Mouse (Mus musculus) mouse trophoblast stem cell (cell line): ENCODE results near the gene Nup214.

Experiments used
- in situ Hi-C, 2 experiments: fragments of 300-500 bp; cut with MseI, MboI; formaldehyde crosslinking; loops; 2 replicates in 1 of 2; 3 replicates in 1 of 2; pipeline ENCODE4 v1.15.1; 2025

Gene Nup214

GRCm38 (mm10) chr2:32068811-32069607 is 94.8 kb downstream of the Nup214 start:
- in situ Hi-C loops: no loop called here

- in situ Hi-C loops: no loop called here
Observed at GRCm38 (mm10) chr2:32070747-32071146, 96.5 kb downstream of the Nup214 start.

GRCm38 (mm10) chr2:32074404-32074803 is 100.2 kb downstream of the Nup214 start:
- in situ Hi-C loops: no loop called here

GRCm38 (mm10) chr2:32075368-32075767 is 101.1 kb downstream of the Nup214 start:
- in situ Hi-C loops: no loop called here

- in situ Hi-C loops: no loop called here
Observed at GRCm38 (mm10) chr2:32077744-32078143, 103.5 kb downstream of the Nup214 start.

GRCm38 (mm10) chr2:32078522-32078921 is 104.3 kb downstream of the Nup214 start:
- in situ Hi-C loops: no loop called here

- in situ Hi-C loops: no loop called here
Observed at GRCm38 (mm10) chr2:32079191-32079725, 105.0 kb downstream of the Nup214 start.

GRCm38 (mm10) chr2:32080681-32081080 is 106.4 kb downstream of the Nup214 start:
- in situ Hi-C loops: no loop called here

- in situ Hi-C loops: no loop called here
Observed at GRCm38 (mm10) chr2:32081296-32081929, 107.2 kb downstream of the Nup214 start.

GRCm38 (mm10) chr2:32082229-32082628 is 108.0 kb downstream of the Nup214 start:
- in situ Hi-C loops: no loop called here

GRCm38 (mm10) chr2:32083159-32084011 is 109.1 kb downstream of the Nup214 start:
- in situ Hi-C loops: no loop called here

GRCm38 (mm10) chr2:32084111-32084871 is 110.1 kb downstream of the Nup214 start, which contains the start of gene Fam78a:
Fam78a (minus strand) TSS chr2:32084857.
- in situ Hi-C loops: no loop called here

GRCm38 (mm10) chr2:32084872-32085199 is 110.6 kb downstream of the Nup214 start:
- in situ Hi-C loops: no loop called here

- in situ Hi-C loops: no loop called here
Observed at GRCm38 (mm10) chr2:32085231-32085630, 111.0 kb downstream of the Nup214 start.

GRCm38 (mm10) chr2:32087606-32088005 is 113.4 kb downstream of the Nup214 start:
- in situ Hi-C loops: no loop called here

GRCm38 (mm10) chr2:32088372-32088981 is 114.2 kb downstream of the Nup214 start:
- in situ Hi-C loops: no loop called here

- in situ Hi-C loops: no loop called here
Observed at GRCm38 (mm10) chr2:32089606-32090005, 115.4 kb downstream of the Nup214 start.

GRCm38 (mm10) chr2:32090145-32090544 is 115.9 kb downstream of the Nup214 start:
- in situ Hi-C loops: no loop called here

- in situ Hi-C loops: no loop called here
Observed at GRCm38 (mm10) chr2:32091956-32092355, 117.7 kb downstream of the Nup214 start.

GRCm38 (mm10) chr2:32094001-32094707 is 119.9 kb downstream of the Nup214 start:
- in situ Hi-C loops: no loop called here
